Mouse (Mus musculus) C2C12 (cell line): ENCODE results near the gene Rbfox2. TPM values are rescaled to one million over a fixed set of nuclear protein-coding genes. Genes with fewer than 3 reads are reported as not detected.
A peak's percentile ranks its signal among the peaks of the same experiment; 100 is the strongest.

Source experiments
- H3K27me3 ChIP-seq: one replicate; pipeline ENCODE4 v1.6.1; 2011; ENCODE audit not compliant: control insufficient read depth, insufficient read depth, insufficient read length
- H3K36me3 ChIP-seq: one replicate; pipeline ENCODE4 v1.6.1; 2011; ENCODE audit not compliant: control insufficient read depth, insufficient read depth
- H3K4me3 ChIP-seq: one replicate; pipeline ENCODE4 v1.5.1; 2011; ENCODE audit warnings: mild to moderate bottlenecking, control low read depth; ENCODE audit not compliant: poor library complexity, insufficient read depth, severe bottlenecking
- H3K79me2 ChIP-seq: one replicate; pipeline ENCODE4 v1.6.1; 2011; ENCODE audit not compliant: control insufficient read depth, insufficient read depth
- H3K79me3 ChIP-seq: one replicate; pipeline ENCODE4 v1.6.1; 2011; ENCODE audit warnings: low read depth, control low read depth
- H3ac ChIP-seq: one replicate; pipeline ENCODE3; 2011; ENCODE audit warnings: low read depth; ENCODE audit not compliant: control insufficient read depth, insufficient read length
- CEBPB ChIP-seq: IDR thresholded peaks from one replicate; pipeline ENCODE4 v1.6.1; 2011; ENCODE audit warnings: low read depth, mild to moderate bottlenecking, control low read depth, moderate library complexity
- CTCF ChIP-seq: IDR thresholded peaks from one replicate; pipeline ENCODE4 v1.5.1; 2011; ENCODE audit not compliant: control insufficient read depth, insufficient read depth, insufficient read length
- FOSL1 ChIP-seq: IDR thresholded peaks from one replicate; pipeline ENCODE4 v1.8.0; 2011; ENCODE audit warnings: mild to moderate bottlenecking, low read length; ENCODE audit not compliant: poor library complexity, insufficient read depth, severe bottlenecking
- MAX ChIP-seq: IDR thresholded peaks from one replicate; pipeline ENCODE4 v1.6.1; 2011; ENCODE audit warnings: mild to moderate bottlenecking, control low read depth
- MYOD1 ChIP-seq: IDR thresholded peaks from one replicate; pipeline ENCODE4 v1.6.1; 2011; ENCODE audit warnings: low read depth; ENCODE audit not compliant: control insufficient read depth, insufficient read length
- MYOG ChIP-seq: IDR thresholded peaks from one replicate; pipeline ENCODE4 v1.6.1; 2011; ENCODE audit not compliant: control insufficient read depth, insufficient read length; ENCODE audit errors: extremely low read depth
- USF1 ChIP-seq: IDR thresholded peaks from one replicate; pipeline ENCODE4 v1.6.1; 2011; ENCODE audit warnings: low read depth, mild to moderate bottlenecking, control low read depth, moderate library complexity
- polyA plus RNA-seq: library from polyadenylated mRNA; unstranded; fragments of >200 nt; fragmentation: generic; extraction: Trizol; gene quantifications from one replicate; pipeline ENCODE4 v1.2.1, GENCODE M21; 2012; ENCODE audit warnings: missing spikeins

The Rbfox2 gene
- polyA plus RNA-seq, 1 experiment = 72.3 TPM

- Histone ChIP-seq H3K79me2 (peaks cover 100% of the 10 kb centered on the region), H3K4me3 (no peak overlapping the region), H3K36me3 (no peaks in the 10 kb centered on the region), H3ac (no peak overlapping the region), H3K27me3 (no peaks in the 10 kb centered on the region), H3K79me3 (peaks cover 54% of the 10 kb centered on the region)
- TF ChIP-seq MYOG = no peak
Observed at GRCm38 (mm10) chr15:77293493-77293892, 13.3 kb downstream of the Rbfox2 start.

DNA sequence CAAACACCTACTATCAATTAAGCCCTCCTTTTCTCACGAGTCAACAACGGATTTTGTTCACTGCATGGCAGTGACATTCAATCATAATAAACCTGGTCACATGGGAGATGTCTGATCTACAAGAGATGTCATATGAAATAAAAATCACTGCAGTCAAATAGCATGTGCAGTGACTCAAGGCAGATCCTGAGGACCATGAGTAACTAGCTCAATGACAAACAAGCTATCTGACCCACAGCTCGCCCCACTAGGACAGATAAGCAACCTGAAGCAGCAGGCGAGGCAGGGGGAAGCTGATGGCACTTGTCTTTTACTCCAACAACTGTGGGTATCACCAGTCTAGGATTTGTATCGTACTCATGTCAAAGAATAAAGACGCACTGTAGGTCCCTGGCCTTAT is 14.4 kb downstream of the Rbfox2 start:
- TF ChIP-seq MYOD1 = no peak
- TF ChIP-seq USF1 = no peak
- no peak for TF ChIP-seq MYOG
- no peak for TF ChIP-seq MAX
- no peak for TF ChIP-seq FOSL1
- no peak for TF ChIP-seq CEBPB
- no peak for TF ChIP-seq CTCF

DNA sequence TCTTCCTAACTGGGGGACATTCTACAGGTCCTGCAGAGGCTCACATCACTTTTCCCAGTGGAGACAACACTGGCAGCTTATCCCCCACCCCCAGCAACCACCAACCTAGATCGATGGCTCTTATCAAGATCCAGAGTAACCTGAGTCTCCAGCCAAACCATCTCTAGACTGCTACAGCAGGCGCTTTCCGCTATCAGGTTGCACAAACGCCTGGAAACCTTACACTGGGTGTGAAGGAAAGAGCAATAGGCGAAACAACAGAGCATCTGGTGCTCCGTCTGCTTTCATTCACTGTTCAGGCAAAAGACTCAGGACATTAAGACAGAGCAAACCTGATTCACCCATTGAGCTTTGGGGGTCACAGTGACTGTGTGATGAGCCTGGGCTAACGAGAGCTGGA is 15.3 kb downstream of the Rbfox2 start:
- H3K27me3 ChIP-seq = no peaks in the 10 kb centered on the region
- peaks cover 100% of the 10 kb centered on the region for H3K79me2 ChIP-seq
- TF ChIP-seq CEBPB (no peak), USF1 (no peak), FOSL1 (no peak), MYOG (no peak), MAX (no peak), MYOD1 (no peak), CTCF (no peak)
- peaks cover 4% of the 10 kb centered on the region for H3K36me3 ChIP-seq
- peaks cover 56% of the 10 kb centered on the region for H3K79me3 ChIP-seq
- no peak overlapping the region for H3ac ChIP-seq
- H3K4me3 ChIP-seq = no peak overlapping the region

More for the DNA sequence above, 14.4 kb downstream of the Rbfox2 start:
- Histone ChIP-seq H3K36me3 (no peaks in the 10 kb centered on the region), H3K4me3 (no peak overlapping the region), H3K79me3 (peaks cover 56% of the 10 kb centered on the region), H3K79me2 (peaks cover 100% of the 10 kb centered on the region), H3K27me3 (no peaks in the 10 kb centered on the region), H3ac (no peak overlapping the region)

- Histone ChIP-seq H3K79me2 (peaks cover 100% of the 10 kb centered on the region), H3K4me3 (no peak overlapping the region), H3K79me3 (peaks cover 53% of the 10 kb centered on the region), H3K27me3 (no peaks in the 10 kb centered on the region), H3K36me3 (peaks cover 4% of the 10 kb centered on the region), H3ac (no peak overlapping the region)
- TF ChIP-seq MYOD1 (no peak), CEBPB (no peak), MYOG (no peak), MAX (no peak), USF1 (no peak)
Observed at GRCm38 (mm10) chr15:77290352-77290751, 16.5 kb downstream of the Rbfox2 start.

- Histone ChIP-seq H3K27me3 (no peaks in the 10 kb centered on the region), H3K79me2 (peaks cover 86% of the 10 kb centered on the region), H3ac (no peak overlapping the region), H3K4me3 (no peak overlapping the region), H3K36me3 (no peaks in the 10 kb centered on the region), H3K79me3 (peaks cover 38% of the 10 kb centered on the region)
- TF ChIP-seq MYOD1 (no peak), CTCF (no peak), MYOG (no peak), MAX (no peak), FOSL1 (no peak), CEBPB (no peak), USF1 (no peak)
Observed at GRCm38 (mm10) chr15:77280130-77280529, 26.7 kb downstream of the Rbfox2 start.

GRCm38 (mm10) chr15:77278825-77279224 is 28.0 kb downstream of the Rbfox2 start:
- peak; percentile 73 for TF ChIP-seq MYOD1
- TF ChIP-seq CEBPB = no peak
- Histone ChIP-seq H3K79me3 (peaks cover 36% of the 10 kb centered on the region), H3K27me3 (no peaks in the 10 kb centered on the region), H3ac (no peak overlapping the region), H3K4me3 (no peak overlapping the region), H3K79me2 (peaks cover 87% of the 10 kb centered on the region), H3K36me3 (no peaks in the 10 kb centered on the region)
